In the genomic region with DNA sequence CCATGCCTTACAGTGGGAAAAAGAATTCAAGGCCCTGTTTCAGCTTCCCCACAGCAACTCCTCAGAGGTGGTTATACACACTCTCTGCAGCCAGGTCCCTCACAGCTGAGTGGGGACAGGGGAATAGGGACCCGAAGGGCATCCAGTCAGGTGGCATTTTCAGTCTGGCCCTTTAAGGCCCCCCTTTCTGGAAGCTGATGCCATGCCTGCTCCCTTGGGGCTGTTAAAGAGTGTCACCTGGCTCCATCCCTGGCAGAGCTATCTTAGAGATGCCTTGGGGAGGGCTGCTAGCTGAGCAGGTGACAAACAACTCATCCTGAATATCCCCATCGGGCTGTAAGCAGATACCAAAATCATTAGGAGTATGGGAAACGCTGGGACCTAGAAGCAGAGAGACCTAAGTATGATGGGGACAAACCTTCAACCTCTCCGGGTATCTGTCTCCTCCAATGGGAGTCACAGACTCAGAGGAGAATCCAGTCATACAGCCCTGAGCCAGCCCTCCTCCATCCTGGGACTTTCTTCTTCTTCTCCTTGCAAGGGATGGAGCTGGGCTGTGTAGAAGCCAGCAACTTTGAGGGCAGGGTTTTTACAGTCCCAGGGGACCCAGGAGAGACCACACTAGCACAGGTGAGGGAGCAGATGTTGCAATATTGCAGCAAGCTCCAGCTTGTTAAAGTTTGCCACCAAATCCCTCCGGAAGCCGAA, we compare ENCODE assay signal across 12 mouse cellular contexts. TPM values are rescaled to one million over a fixed set of nuclear protein-coding genes. Genes with fewer than 3 reads are reported as not detected.
DNase-seq lines count a peak whose midpoint lies in the region; ATAC-seq and TF ChIP-seq lines count a peak whose summit lies in the region.
"Had no signal": no experiment of that assay in that cellular context is flagged by ENCODE, and none has a peak within 500 bp of the region (broad histone marks: within the 10 kb centered on the region; RNA-seq: fewer than 3 reads in every experiment).

No protein-coding gene starts in this region.

- H3K4me2 ChIP-seq in limb, embryonic 14.5 days (replicated peaks; ENCODE audit: low read depth, low read length, severe bottlenecking) = peak overlapping the region; percentile 99

- ATAC-seq in frontal cortex, adult (ENCODE audit: low TSS enrichment) = peak; percentile 28
- ATAC-seq in limb, embryonic 14.5 days (ENCODE audit: low FRiP score, low read depth) = no peak
- no peak for ATAC-seq in inflammation-experienced regulatory T-cells, adult 6 months

- no peak for TF ChIP-seq CTCF in ES-Bruce4 (IDR thresholded peaks at IDR 0.05; ENCODE audit: low read depth, low read length)

- H3K27me3 ChIP-seq in ES-Bruce4 (ENCODE audit: control insufficient read depth, insufficient read depth, low read length, poor library complexity, severe bottlenecking) = 0 out of 2 replicates have a peak, but pooled peaks cover 2% of the 10 kb centered on the region
- H3K27me3 ChIP-seq in forebrain, embryonic 10.5 days (ENCODE audit: poor library complexity, severe bottlenecking) = peaks cover 89% of the 10 kb centered on the region
- H3K27me3 ChIP-seq in limb, embryonic 14.5 days (ENCODE audit: control insufficient read depth, insufficient read depth, low read length) = peaks cover 54% of the 10 kb centered on the region

- H3K36me3 ChIP-seq in ES-Bruce4 (ENCODE audit: control insufficient read depth, insufficient read depth, low read length, poor library complexity, severe bottlenecking) = no peaks in the 10 kb centered on the region
- no peaks in the 10 kb centered on the region for H3K36me3 ChIP-seq in forebrain, embryonic 10.5 days (replicated peaks)
- H3K36me3 ChIP-seq in limb, embryonic 14.5 days (ENCODE audit: control insufficient read depth, insufficient read depth, low read length) = no peaks in the 10 kb centered on the region

- H3K9ac ChIP-seq in ES-Bruce4 (ENCODE audit: low read depth, poor library complexity, severe bottlenecking) = peak overlapping the region; percentile 95
- no peak overlapping the region for H3K9ac ChIP-seq in limb, embryonic 14.5 days (ENCODE audit: low read depth, low read length, severe bottlenecking)

- TF ChIP-seq EP300 in ES-Bruce4 (IDR thresholded peaks at IDR 0.05; ENCODE audit: insufficient read depth, low read depth, low read length) = no peak

- H3K4me3 ChIP-seq in ES-Bruce4 (ENCODE audit: low read depth, low read length) = peak overlapping the region; percentile 53
- H3K4me3 ChIP-seq in forebrain, embryonic 10.5 days = peak overlapping the region; percentile 73
- H3K4me3 ChIP-seq in limb, embryonic 14.5 days (replicated peaks; ENCODE audit: low read length) = peak overlapping the region; percentile 66

- no peaks in the 10 kb centered on the region for H3K9me3 ChIP-seq in ES-Bruce4 (replicated peaks; ENCODE audit: control insufficient read depth, insufficient read depth, low read length, poor library complexity, severe bottlenecking)
- no peaks in the 10 kb centered on the region for H3K9me3 ChIP-seq in forebrain, embryonic 10.5 days
- H3K9me3 ChIP-seq in limb, embryonic 14.5 days (ENCODE audit: control insufficient read depth, low read length) = no peaks in the 10 kb centered on the region

- no peak overlapping the region for H3K27ac ChIP-seq in ES-Bruce4 (ENCODE audit: insufficient read depth, low read length)
- no peak overlapping the region for H3K27ac ChIP-seq in forebrain, embryonic 10.5 days
- H3K27ac ChIP-seq in limb, embryonic 14.5 days (replicated peaks; ENCODE audit: low read depth, low read length) = no peak overlapping the region

- TF ChIP-seq POLR2A in ES-Bruce4 (IDR thresholded peaks at IDR 0.05; ENCODE audit: insufficient read depth, low read length) = no peak
- TF ChIP-seq POLR2A in limb, embryonic 14.5 days (IDR thresholded peaks at IDR 0.05; ENCODE audit: borderline replicate concordance, extremely low read depth, insufficient read depth, insufficient read length) = no peak

- no peak for DNase-seq in frontal cortex, postnatal 25 days (ENCODE audit: low spot score in 2 of 2)
- DNase-seq in forebrain, embryonic 10.5 days (ENCODE audit: extremely low spot score, low spot score) = no peak
- no peak for DNase-seq in limb, embryonic 14.5 days (ENCODE audit: low spot score)
- no peak for DNase-seq in thymus, postnatal 0 days (ENCODE audit: low spot score)
- no peak for DNase-seq in adrenal gland, postnatal 25 days
- DNase-seq: gastrocnemius, postnatal 36 days had no signal

- H3K4me1 ChIP-seq in ES-Bruce4 (ENCODE audit: control insufficient read depth, insufficient read depth, low read length) = peaks cover 2% of the 10 kb centered on the region
- H3K4me1 ChIP-seq in forebrain, embryonic 10.5 days = peaks cover 41% of the 10 kb centered on the region
- H3K4me1 ChIP-seq in limb, embryonic 14.5 days (ENCODE audit: control insufficient read depth, insufficient read depth, low read length) = peaks cover 15% of the 10 kb centered on the region

- 30% methylated on average over 6 of the region's 6 CpGs for WGBS in forebrain, embryonic 10.5 days
- 24% methylated on average over 6 of the region's 6 CpGs for WGBS in limb, embryonic 14.5 days

RNA-seq across cellular contexts. Expression of gene Trnp1, which starts 1.5 kb away (rescaled TPM):
- polyA plus RNA-seq in ES-Bruce4 (2011; ENCODE audit: insufficient read depth, insufficient read length, low read depth, missing spikeins) = 10.4 and 13.6 TPM in 2 replicates
- 0.36 and 0.48 TPM in 2 replicates for polyA plus RNA-seq in forebrain, embryonic 10.5 days (2016; fragmentation: Nextera tagmentation; extraction: Ambion mirVana)
- polyA plus RNA-seq in limb, embryonic 14.5 days (2012; rRNA removed) = 5.4 and 7.1 TPM in 2 replicates
- 5.0 and 6.1 TPM in 2 replicates for polyA plus RNA-seq in limb, embryonic 14.5 days (2014; fragmentation: Nextera tagmentation; extraction: Ambion mirVana)
- polyA plus RNA-seq in thymus, postnatal 0 days (2015; fragmentation: Nextera tagmentation; extraction: Ambion mirVana) = 1.2 and 1.4 TPM in 2 replicates
- 4.6 and 4.9 TPM in 2 replicates for total RNA-seq in adrenal gland, postnatal 25 days (2021)
- not detected for polyA plus RNA-seq in inflammation-experienced regulatory T-cells, adult 6 months (2017; shearing (Covaris generic))
- total RNA-seq: neutrophil, adult 5-6 weeks had no signal

RNA-seq across cellular contexts. Expression of gene Tent5b, which starts 17.0 kb away (rescaled TPM):
- polyA plus RNA-seq in ES-Bruce4 (2011; ENCODE audit: insufficient read depth, insufficient read length, low read depth, missing spikeins) = 10.9 and 12.4 TPM in 2 replicates
- 0.71 and 1.2 TPM in 2 replicates for polyA plus RNA-seq in forebrain, embryonic 10.5 days (2016; fragmentation: Nextera tagmentation; extraction: Ambion mirVana)
- polyA plus RNA-seq in limb, embryonic 14.5 days (2012; rRNA removed) = 0.80 and 1.0 TPM in 2 replicates
- polyA plus RNA-seq in limb, embryonic 14.5 days (2014; fragmentation: Nextera tagmentation; extraction: Ambion mirVana) = 1.4 and 1.7 TPM in 2 replicates
- 0.38 and 0.40 TPM in 2 replicates for polyA plus RNA-seq in thymus, postnatal 0 days (2015; fragmentation: Nextera tagmentation; extraction: Ambion mirVana)
- total RNA-seq in adrenal gland, postnatal 25 days (2021) = 0.76 and 1.2 TPM in 2 replicates
- not detected for polyA plus RNA-seq in inflammation-experienced regulatory T-cells, adult 6 months (2017; shearing (Covaris generic))

RNA-seq across cellular contexts. Expression of gene Kdf1, which starts 21.9 kb away (rescaled TPM):
- 10.2 and 13.2 TPM in 2 replicates for polyA plus RNA-seq in ES-Bruce4 (2011; ENCODE audit: insufficient read depth, insufficient read length, low read depth, missing spikeins)
- polyA plus RNA-seq in forebrain, embryonic 10.5 days (2016; fragmentation: Nextera tagmentation; extraction: Ambion mirVana) = 4.1 and 4.8 TPM in 2 replicates
- 7.1 and 9.0 TPM in 2 replicates for polyA plus RNA-seq in limb, embryonic 14.5 days (2012; rRNA removed)
- polyA plus RNA-seq in limb, embryonic 14.5 days (2014; fragmentation: Nextera tagmentation; extraction: Ambion mirVana) = 13.5 and 18.8 TPM in 2 replicates
- 9.7 and 11.2 TPM in 2 replicates for polyA plus RNA-seq in thymus, postnatal 0 days (2015; fragmentation: Nextera tagmentation; extraction: Ambion mirVana)
- total RNA-seq in adrenal gland, postnatal 25 days (2021) = 2.8 and 5.1 TPM in 2 replicates
- polyA plus RNA-seq in inflammation-experienced regulatory T-cells, adult 6 months (2017; shearing (Covaris generic)) = under 1 TPM in 2 of 3 experiments, not detected in 1; 0.41 to 0.48 TPM
- total RNA-seq: gastrocnemius, postnatal 36 days; left cerebral cortex, postnatal 25 days; neutrophil, adult 5-6 weeks had no signal

RNA-seq across cellular contexts. Expression of gene Nudc, which starts 48.9 kb away (rescaled TPM):
- polyA plus RNA-seq in ES-Bruce4 (2011; ENCODE audit: insufficient read depth, insufficient read length, low read depth, missing spikeins) = 274 and 303 TPM in 2 replicates
- 475 and 509 TPM in 2 replicates for polyA plus RNA-seq in forebrain, embryonic 10.5 days (2016; fragmentation: Nextera tagmentation; extraction: Ambion mirVana)
- polyA plus RNA-seq in limb, embryonic 14.5 days (2012; rRNA removed) = 141 and 184 TPM in 2 replicates
- polyA plus RNA-seq in limb, embryonic 14.5 days (2014; fragmentation: Nextera tagmentation; extraction: Ambion mirVana) = 180 and 197 TPM in 2 replicates
- polyA plus RNA-seq in thymus, postnatal 0 days (2015; fragmentation: Nextera tagmentation; extraction: Ambion mirVana) = 257 and 261 TPM in 2 replicates
- 171 and 211 TPM in 2 replicates for total RNA-seq in adrenal gland, postnatal 25 days (2021)
- polyA plus RNA-seq in inflammation-experienced regulatory T-cells, adult 6 months (2017; shearing (Covaris generic)) = 10 to 100 TPM; 32.6 to 44.0 (median 40.6) TPM

RNA-seq across cellular contexts. Expression of gene Nr0b2, which starts 56.3 kb away (rescaled TPM):
- polyA plus RNA-seq in ES-Bruce4 (2011; ENCODE audit: insufficient read depth, insufficient read length, low read depth, missing spikeins) = not detected in 2 replicates
- not detected in 2 replicates for polyA plus RNA-seq in forebrain, embryonic 10.5 days (2016; fragmentation: Nextera tagmentation; extraction: Ambion mirVana)
- polyA plus RNA-seq in limb, embryonic 14.5 days (2012; rRNA removed) = 0.05 TPM in 1 of 2 replicates, not detected in the other
- 0.17 TPM in 1 of 2 replicates, not detected in the other for polyA plus RNA-seq in limb, embryonic 14.5 days (2014; fragmentation: Nextera tagmentation; extraction: Ambion mirVana)
- 0.33 and 0.37 TPM in 2 replicates for polyA plus RNA-seq in thymus, postnatal 0 days (2015; fragmentation: Nextera tagmentation; extraction: Ambion mirVana)
- total RNA-seq in adrenal gland, postnatal 25 days (2021) = 55.6 and 58.0 TPM in 2 replicates
- not detected for polyA plus RNA-seq in inflammation-experienced regulatory T-cells, adult 6 months (2017; shearing (Covaris generic))
- total RNA-seq: gastrocnemius, postnatal 36 days; left cerebral cortex, postnatal 25 days; neutrophil, adult 5-6 weeks had no signal
- polyA plus RNA-seq: urinary bladder, adult 2 months had no signal
